Mouse (Mus musculus): ENCODE results near the gene Tango2. TPM values are rescaled to one million over a fixed set of nuclear protein-coding genes. Genes with fewer than 3 reads are reported as not detected.
A peak's percentile ranks its signal among the peaks of the same experiment; 100 is the strongest.

The Tango2 gene
- polyA plus RNA-seq, 1 experiment from 2014 or later: 62.4 TPM

DNA sequence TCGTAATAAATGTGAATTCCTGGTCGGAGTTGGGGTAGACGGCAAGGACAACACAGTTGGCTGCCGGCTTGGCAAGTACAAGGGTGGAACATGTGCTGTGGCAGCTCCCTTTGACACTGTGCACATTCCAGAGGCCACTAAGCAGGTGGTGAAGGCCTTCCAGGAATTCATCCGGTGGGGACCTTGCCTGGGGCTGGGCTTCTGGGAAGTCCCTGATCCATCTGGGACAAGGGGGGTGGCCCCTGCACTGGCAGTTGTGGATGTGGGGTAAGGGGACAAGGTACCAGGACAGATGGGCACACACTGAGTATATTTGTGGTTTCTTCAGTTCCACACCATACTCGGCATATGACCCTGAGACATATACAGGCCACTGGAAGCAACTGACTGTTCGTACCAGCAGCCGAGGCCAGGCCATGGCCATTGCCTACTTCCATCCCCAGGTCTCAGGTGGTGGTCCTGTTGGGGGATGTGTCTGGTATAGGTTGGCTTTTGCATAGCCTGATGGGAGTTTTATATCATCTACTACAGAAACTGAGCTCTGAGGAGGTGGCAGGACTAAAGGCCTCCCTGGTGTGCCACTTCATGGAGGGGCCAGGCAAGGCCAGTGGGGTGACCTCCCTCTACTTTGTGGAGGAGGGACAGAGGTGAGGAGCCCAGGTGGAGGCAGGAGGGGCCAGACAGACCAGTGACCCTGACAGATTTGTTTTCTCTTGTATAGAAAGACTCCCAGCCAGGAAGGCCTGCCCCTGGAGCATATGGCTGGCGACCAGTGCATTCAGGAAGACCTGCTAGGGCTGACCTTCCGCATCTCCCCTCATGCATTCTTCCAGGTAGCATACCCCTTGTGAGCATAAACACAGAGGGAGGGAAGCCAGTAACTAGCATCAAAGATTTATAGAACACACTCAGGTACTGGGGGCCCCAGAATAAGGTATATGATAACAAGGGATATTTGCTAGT is 96.8 kb downstream of the Tango2 start:
- H3K9me3 ChIP-seq (ENCODE audit: control insufficient read depth, low read length): no peaks in the 10 kb centered on the region
- H3K9ac ChIP-seq (ENCODE audit: low read depth, low read length): no peak overlapping the region
- H3K27me3 ChIP-seq (replicated peaks; ENCODE audit: control insufficient read depth, insufficient read depth, low read length): no peaks in the 10 kb centered on the region
- H3K27ac ChIP-seq (ENCODE audit: low read length): 0 out of 2 replicates have a peak overlapping the region, but pooled peaks have one; percentile 2
- H3K4me3 ChIP-seq (ENCODE audit: low read length): peak overlapping the region; percentile 95
- peak overlapping the region; percentile 95; the same call in 1 of the 2 replicates for H3K4me2 ChIP-seq (ENCODE audit: low read depth, low read length)
- peaks cover 34% of the 10 kb centered on the region for H3K4me1 ChIP-seq (ENCODE audit: control insufficient read depth, insufficient read depth, low read length)
- ATAC-seq: no peak
- peaks cover 24% of the 10 kb centered on the region for H3K36me3 ChIP-seq (ENCODE audit: control insufficient read depth, insufficient read depth, low read length)
- 59% methylated on average over 10 of the region's 10 CpGs for WGBS

MicroRNAs encoded within 50 kb of the gene (microRNA counts, 519-probe panel; counts per million panel counts)
- microRNA mmu-miR-1306 (1,874 counts per million, percentile 35 among the panel's probes with 10 or more counts), microRNA mmu-miR-185 (2,760 counts per million, percentile 68 among the panel's probes with 10 or more counts)

Small RNAs within 50 kb of the gene (microRNA-seq; reads per million reads assigned to microRNA genes)
- gene Gm24572: 1.6 reads per million
- gene Gm26219: not detected
- 164 reads per million, percentile 54 among the genes with 10 or more reads in this experiment for gene Mir1306
- 428 reads per million, percentile 65 among the genes with 10 or more reads in this experiment for gene Mir185

Other genes with a start within 250 kb of the Tango2 start
- gene Rtn4r, start 220.5 kb downstream of the Tango2 start, polyA plus RNA-seq (2015; fragmentation: Nextera tagmentation; extraction: Ambion mirVana): 0.73 and 2.4 TPM in 2 replicates
- not detected in 2 replicates for gene Ccdc188, start 130.2 kb downstream of the Tango2 start, polyA plus RNA-seq (2015; fragmentation: Nextera tagmentation; extraction: Ambion mirVana)
- 4.1 TPM in 2 replicates for gene Zdhhc8, start 113.0 kb downstream of the Tango2 start, polyA plus RNA-seq (2015; fragmentation: Nextera tagmentation; extraction: Ambion mirVana)
- 90.8 and 107 TPM in 2 replicates for gene Trmt2a, start 99.4 kb downstream of the Tango2 start, polyA plus RNA-seq (2015; fragmentation: Nextera tagmentation; extraction: Ambion mirVana)
- 419 and 484 TPM in 2 replicates for gene Ranbp1, start 99.4 kb downstream of the Tango2 start, polyA plus RNA-seq (2015; fragmentation: Nextera tagmentation; extraction: Ambion mirVana)
- gene Gm49776, start 89.8 kb downstream of the Tango2 start, polyA plus RNA-seq (2015; fragmentation: Nextera tagmentation; extraction: Ambion mirVana): 1.7 TPM in 1 of 2 replicates, not detected in the other
- gene Dgcr8, start 58.9 kb downstream of the Tango2 start, polyA plus RNA-seq (2015; fragmentation: Nextera tagmentation; extraction: Ambion mirVana): 17.0 and 18.9 TPM in 2 replicates
- 18.4 and 21.7 TPM in 2 replicates for gene Arvcf, start 79 bp upstream of the Tango2 start, polyA plus RNA-seq (2015; fragmentation: Nextera tagmentation; extraction: Ambion mirVana)
- gene Txnrd2, start 78.3 kb upstream of the Tango2 start, polyA plus RNA-seq (2015; fragmentation: Nextera tagmentation; extraction: Ambion mirVana): 28.4 and 29.8 TPM in 2 replicates
- gene Comt, start 78.7 kb upstream of the Tango2 start, polyA plus RNA-seq (2015; fragmentation: Nextera tagmentation; extraction: Ambion mirVana): 109 and 110 TPM in 2 replicates
- gene Gnb1l, start 150.6 kb upstream of the Tango2 start, polyA plus RNA-seq (2015; fragmentation: Nextera tagmentation; extraction: Ambion mirVana): 13.3 and 14.4 TPM in 2 replicates
- 2.0 and 2.4 TPM in 2 replicates for gene Rtl10, start 150.8 kb upstream of the Tango2 start, polyA plus RNA-seq (2015; fragmentation: Nextera tagmentation; extraction: Ambion mirVana)
- 0.09 and 0.55 TPM in 2 replicates for gene Tbx1, start 242.6 kb upstream of the Tango2 start, polyA plus RNA-seq (2015; fragmentation: Nextera tagmentation; extraction: Ambion mirVana)

Data from intestine, embryonic 16.5 days (tissue).